Mouse (Mus musculus) intestine, postnatal 0 days (tissue): ENCODE data around the gene Cep131. TPM values are rescaled to one million over a fixed set of nuclear protein-coding genes. Genes with fewer than 3 reads are reported as not detected.

Experiments
- ATAC-seq: fragments of 200-750 bp; cut with Nextera tagmentation; 2 replicates; pipeline ENCODE4 v1.8.0; 2017; ENCODE audit warnings: mild to moderate bottlenecking, moderate TSS enrichment, moderate library complexity
- H3K27ac ChIP-seq: fragments of 300-500 bp; sonication (generic); 2 replicates; pipeline ENCODE4 v1.5.1; 2014; ENCODE audit warnings: mild to moderate bottlenecking, low read depth, low read length, moderate library complexity
- H3K27me3 ChIP-seq: fragments of 300-500 bp; sonication (generic); replicated peaks from 2 replicates; pipeline ENCODE4 v1.6.1; 2014; ENCODE audit warnings: low read length, mixed read lengths; ENCODE audit not compliant: control insufficient read depth, insufficient read depth
- H3K36me3 ChIP-seq: fragments of 300-500 bp; sonication (generic); 2 replicates; pipeline ENCODE4 v1.6.1; 2014; ENCODE audit warnings: mild to moderate bottlenecking, moderate library complexity; ENCODE audit not compliant: control insufficient read depth, insufficient read depth
- H3K4me1 ChIP-seq: fragments of 300-500 bp; sonication (generic); replicated peaks from 2 replicates; pipeline ENCODE4 v1.6.1; 2014; ENCODE audit warnings: antibody characterized with exemption, low read length, mixed read lengths; ENCODE audit not compliant: control insufficient read depth, insufficient read depth
- H3K4me2 ChIP-seq: fragments of 300-500 bp; sonication (generic); replicated peaks from 2 replicates; pipeline ENCODE4 v1.6.1; 2014; ENCODE audit warnings: low read depth, mild to moderate bottlenecking, moderate library complexity
- H3K4me3 ChIP-seq: fragments of 300-500 bp; sonication (generic); 2 replicates; pipeline ENCODE4 v1.5.1; 2014; ENCODE audit warnings: low read depth, low read length
- H3K9ac ChIP-seq: fragments of 300-500 bp; sonication (generic); 2 replicates; pipeline ENCODE4 v1.6.1; 2014; ENCODE audit warnings: mild to moderate bottlenecking, low read depth, low read length
- H3K9me3 ChIP-seq: fragments of 300-500 bp; sonication (generic); 2 replicates; pipeline ENCODE4 v1.6.1; 2016; ENCODE audit warnings: mixed run types; ENCODE audit not compliant: control insufficient read depth
- CTCF ChIP-seq: sonication (generic); IDR thresholded peaks from 2 replicates; pipeline ENCODE4 v1.5.1; 2016; ENCODE audit warnings: low read depth, mild to moderate bottlenecking, control low read depth, antibody characterized with exemption, moderate library complexity
- WGBS: fragments of 180-500 bp; shearing (Covaris S2); extraction: QIAGEN DNeasy Blood & Tissue Kit; methylation state at CpG from one replicate; pipeline ENCODE4 v1.1.7; 2014; 5-methylcytosine and 5-hydroxymethylcytosine counted together
- polyA plus RNA-seq: library from polyadenylated mRNA; unstranded; fragments of >200 nt; fragmentation: Nextera tagmentation; extraction: Ambion mirVana; gene quantifications from 2 replicates; pipeline ENCODE4 v1.2.1, GENCODE M21; 2015

The Cep131 gene
- polyA plus RNA-seq, 1 experiment from 2014 or later = 4.8 TPM

- no peaks in the 10 kb centered on the region for H3K4me1 ChIP-seq
- no peaks in the 10 kb centered on the region for H3K9me3 ChIP-seq
- no peak overlapping the region for H3K27ac ChIP-seq
- WGBS = 78% methylated on average over 12 of the region's 12 CpGs
- no peak for ATAC-seq
- H3K36me3 ChIP-seq = no peaks in the 10 kb centered on the region
- no peak for TF ChIP-seq CTCF
- H3K4me2 ChIP-seq = no peak overlapping the region
- H3K9ac ChIP-seq = no peak overlapping the region
- H3K27me3 ChIP-seq = no peaks in the 10 kb centered on the region
- H3K4me3 ChIP-seq = no peak overlapping the region
Measured at GRCm38 (mm10) chr11:120055953-120056732, 30.5 kb downstream of the Cep131 start.

- 82% methylated on average over 4 of the region's 4 CpGs for WGBS
Measured at GRCm38 (mm10) chr11:120053846-120054245, 32.8 kb downstream of the Cep131 start.

GRCm38 (mm10) chr11:120052274-120052673 lies 34.4 kb downstream of the Cep131 start:
- no peak overlapping the region for H3K4me2 ChIP-seq
- no peaks in the 10 kb centered on the region for H3K36me3 ChIP-seq
- no peak overlapping the region for H3K4me3 ChIP-seq
- ATAC-seq = peak; percentile 19; the same call in 1 of the 2 replicates
- TF ChIP-seq CTCF = no peak
- H3K27ac ChIP-seq = no peak overlapping the region
- H3K9me3 ChIP-seq = no peaks in the 10 kb centered on the region
- 47% methylated on average over 9 of the region's 9 CpGs for WGBS
- peaks cover 17% of the 10 kb centered on the region; the same call in 1 of the 2 replicates for H3K27me3 ChIP-seq
- no peak overlapping the region for H3K9ac ChIP-seq
- no peaks in the 10 kb centered on the region for H3K4me1 ChIP-seq

More at GRCm38 (mm10) chr11:120053846-120054245, 32.8 kb downstream of the Cep131 start:
- Histone ChIP-seq H3K4me2 (no peak overlapping the region), H3K4me3 (no peak overlapping the region), H3K9ac (no peak overlapping the region), H3K9me3 (no peaks in the 10 kb centered on the region), H3K36me3 (no peaks in the 10 kb centered on the region), H3K27ac (no peak overlapping the region), H3K27me3 (peaks cover 1% of the 10 kb centered on the region; the same call in 1 of the 2 replicates), H3K4me1 (no peaks in the 10 kb centered on the region)
- no peak for TF ChIP-seq CTCF
- ATAC-seq = no peak

GRCm38 (mm10) chr11:120051124-120051811 lies 35.4 kb downstream of the Cep131 start:
- no peaks in the 10 kb centered on the region for H3K9me3 ChIP-seq
- 54% methylated on average over 14 of the region's 14 CpGs for WGBS

GRCm38 (mm10) chr11:120049067-120049466 lies 37.6 kb downstream of the Cep131 start:
- Histone ChIP-seq H3K4me1 (no peaks in the 10 kb centered on the region), H3K9ac (no peak overlapping the region), H3K36me3 (no peaks in the 10 kb centered on the region), H3K9me3 (no peaks in the 10 kb centered on the region), H3K27me3 (peaks cover 30% of the 10 kb centered on the region), H3K27ac (no peak overlapping the region), H3K4me3 (no peak overlapping the region), H3K4me2 (no peak overlapping the region)
- no peak for TF ChIP-seq CTCF
- ATAC-seq = no peak
- 87% methylated on average over 8 of the region's 8 CpGs for WGBS

More at GRCm38 (mm10) chr11:120051124-120051811, 35.4 kb downstream of the Cep131 start:
- no peak for ATAC-seq
- no peak overlapping the region for H3K4me3 ChIP-seq
- no peak overlapping the region for H3K4me2 ChIP-seq
- H3K36me3 ChIP-seq = no peaks in the 10 kb centered on the region
- no peak for TF ChIP-seq CTCF
- H3K4me1 ChIP-seq = no peaks in the 10 kb centered on the region
- H3K27me3 ChIP-seq = peaks cover 26% of the 10 kb centered on the region
- H3K27ac ChIP-seq = no peak overlapping the region
- H3K9ac ChIP-seq = no peak overlapping the region

- Histone ChIP-seq H3K27ac (no peak overlapping the region), H3K4me2 (peak overlapping the region; percentile 35; the same call in 1 of the 2 replicates), H3K9me3 (no peaks in the 10 kb centered on the region), H3K27me3 (peaks cover 30% of the 10 kb centered on the region), H3K4me3 (no peak overlapping the region), H3K9ac (no peak overlapping the region), H3K36me3 (no peaks in the 10 kb centered on the region), H3K4me1 (no peaks in the 10 kb centered on the region)
- peak; percentile 42 for TF ChIP-seq CTCF
- no peak for ATAC-seq
- 19% methylated on average over 22 of the region's 23 CpGs for WGBS
Measured at GRCm38 (mm10) chr11:120048252-120048556, 38.4 kb downstream of the Cep131 start.
